Mouse (Mus musculus): ENCODE measurements at regions not wholly inside any gene's neighbourhood (a gene's known extent, or its start where the extent isn't known, plus 50 kb on each side); places are given as distances from the start of the nearest gene placed in this dataset.

- DNase-seq (ENCODE audit: low spot score) = no peak
Observed at GRCm38 (mm10) chr7:79543231-79544071, 74.0 kb downstream of the Rhcg start.

GRCm38 (mm10) chr7:79542379-79543015, 75.0 kb downstream of the Rhcg start:
- no peak for DNase-seq (ENCODE audit: low spot score)

- no peak for DNase-seq (ENCODE audit: low spot score)
Observed at GRCm38 (mm10) chr7:79540246-79540645, 74.1 kb upstream of the Polg start.

- DNase-seq (ENCODE audit: low spot score) = no peak
Observed at GRCm38 (mm10) chr7:79539426-79539825, 73.3 kb upstream of the Polg start.

- peak; percentile 63 for DNase-seq (ENCODE audit: low spot score)
Observed at GRCm38 (mm10) chr7:79536157-79536641, 70.0 kb upstream of the Polg start.

GRCm38 (mm10) chr7:79535251-79536111, 69.3 kb upstream of the Polg start:
- DNase-seq (ENCODE audit: low spot score) = no peak

GRCm38 (mm10) chr7:79534819-79535218, 68.7 kb upstream of the Polg start:
- no peak for DNase-seq (ENCODE audit: low spot score)

GRCm38 (mm10) chr7:79534381-79534780, 68.2 kb upstream of the Polg start:
- no peak for DNase-seq (ENCODE audit: low spot score)

GRCm38 (mm10) chr7:79532626-79533140, 66.5 kb upstream of the Polg start:
- DNase-seq (ENCODE audit: low spot score) = no peak

GRCm38 (mm10) chr7:79531551-79532356, 65.6 kb upstream of the Polg start:
- no peak for DNase-seq (ENCODE audit: low spot score)

GRCm38 (mm10) chr7:79531142-79531541, 65.0 kb upstream of the Polg start:
- no peak for DNase-seq (ENCODE audit: low spot score)

- no peak for DNase-seq (ENCODE audit: low spot score)
Observed at GRCm38 (mm10) chr7:79529480-79529879, 63.3 kb upstream of the Polg start.

GRCm38 (mm10) chr7:79527984-79528383, 61.8 kb upstream of the Polg start:
- DNase-seq (ENCODE audit: low spot score) = no peak

GRCm38 (mm10) chr7:79525690-79526630, 59.8 kb upstream of the Polg start:
- DNase-seq (ENCODE audit: low spot score) = no peak

GRCm38 (mm10) chr7:79524921-79525320, 58.8 kb upstream of the Polg start:
- DNase-seq (ENCODE audit: low spot score) = no peak

GRCm38 (mm10) chr7:79523696-79524095, 57.5 kb upstream of the Polg start:
- DNase-seq (ENCODE audit: low spot score) = no peak

- DNase-seq (ENCODE audit: low spot score) = no peak
Observed at GRCm38 (mm10) chr7:79522046-79522445, 55.9 kb upstream of the Polg start.

GRCm38 (mm10) chr7:79521259-79521658, 55.1 kb upstream of the Polg start:
- DNase-seq (ENCODE audit: low spot score) = no peak

- DNase-seq (ENCODE audit: low spot score) = peak; percentile 68
Observed at GRCm38 (mm10) chr7:79520222-79520710, 54.1 kb upstream of the Polg start.

- no peak for DNase-seq (ENCODE audit: low spot score)
Observed at GRCm38 (mm10) chr7:79518928-79519327, 52.8 kb upstream of the Polg start.
